Mouse (Mus musculus) kidney, postnatal 0 days (tissue): ENCODE measurements around the gene Tmed4. TPM values are rescaled to one million over a fixed set of nuclear protein-coding genes. Genes with fewer than 3 reads are reported as not detected.

Experiments used
- ATAC-seq: fragments of 200-750 bp; cut with Nextera tagmentation; replicated peaks from 2 replicates; pipeline ENCODE4 v1.8.0; 2017; ENCODE audit warnings: low read depth, moderate number of reproducible peaks, moderate TSS enrichment, moderate library complexity; ENCODE audit not compliant: low FRiP score
- DNase-seq: peaks from one replicate; pipeline ENCODE4 v3.0.0-alpha.2; 2016; ENCODE audit warnings: low spot score
- H3K27ac ChIP-seq: fragments of 300-500 bp; sonication (generic); 2 replicates; pipeline ENCODE4 v1.5.1; 2014; ENCODE audit warnings: mild to moderate bottlenecking
- H3K27me3 ChIP-seq: fragments of 300-500 bp; sonication (generic); 2 replicates; pipeline ENCODE4 v1.6.1; 2014; ENCODE audit warnings: low read length, mixed read lengths; ENCODE audit not compliant: insufficient read depth
- H3K36me3 ChIP-seq: fragments of 300-500 bp; sonication (generic); 2 replicates; pipeline ENCODE4 v1.6.1; 2014; ENCODE audit warnings: low read length, mixed read lengths; ENCODE audit not compliant: insufficient read depth
- H3K4me1 ChIP-seq: fragments of 300-500 bp; sonication (generic); replicated peaks from 2 replicates; pipeline ENCODE4 v1.6.1; 2014; ENCODE audit warnings: antibody characterized with exemption, low read length, mixed read lengths; ENCODE audit not compliant: insufficient read depth
- H3K4me2 ChIP-seq: fragments of 300-500 bp; sonication (generic); 2 replicates; pipeline ENCODE4 v1.6.1; 2014; ENCODE audit warnings: mild to moderate bottlenecking, low read length, moderate library complexity, mixed read lengths
- H3K4me3 ChIP-seq: fragments of 300-500 bp; sonication (generic); replicated peaks from 2 replicates; pipeline ENCODE4 v1.5.1; 2014; ENCODE audit warnings: low read depth, low read length
- H3K9ac ChIP-seq: fragments of 300-500 bp; sonication (generic); 2 replicates; pipeline ENCODE4 v1.6.1; 2014; ENCODE audit warnings: low read depth, low read length
- H3K9me3 ChIP-seq: fragments of 300-500 bp; sonication (generic); replicated peaks from 2 replicates; pipeline ENCODE4 v1.6.1; 2016; ENCODE audit warnings: low read length, inconsistent platforms, mixed read lengths
- CTCF ChIP-seq: IDR thresholded peaks from 2 replicates; pipeline ENCODE4 v1.5.1; 2016; ENCODE audit warnings: antibody characterized with exemption, low read depth, mild to moderate bottlenecking, moderate library complexity
- WGBS: fragments of 180-500 bp; shearing (Covaris S2); extraction: QIAGEN DNeasy Blood & Tissue Kit; methylation state at CpG from one replicate; pipeline ENCODE4 v1.1.7; 2014; 5-methylcytosine and 5-hydroxymethylcytosine counted together
- polyA plus RNA-seq: library from polyadenylated mRNA; unstranded; fragments of >200 nt; fragmentation: Nextera tagmentation; extraction: Ambion mirVana; gene quantifications from 2 replicates; pipeline ENCODE4 v1.2.1, GENCODE M21; 2015

The Tmed4 gene
- polyA plus RNA-seq, 1 experiment from 2014 or later: 163 TPM

- 56% methylated on average over 15 of the region's 19 CpGs for WGBS
- Histone ChIP-seq H3K36me3 (no peaks in the 10 kb centered on the region), H3K27ac (no peak overlapping the region), H3K9me3 (no peaks in the 10 kb centered on the region), H3K4me2 (no peak overlapping the region), H3K4me1 (no peaks in the 10 kb centered on the region), H3K4me3 (no peak overlapping the region), H3K9ac (no peak overlapping the region), H3K27me3 (no peaks in the 10 kb centered on the region)
- no peak for TF ChIP-seq CTCF
- DNase-seq (no peak), ATAC-seq (no peak)
Measured at GRCm38 (mm10) chr11:6244707-6245106, 30.0 kb downstream of the Tmed4 start.

- TF ChIP-seq CTCF: no peak
- no peaks in the 10 kb centered on the region for H3K27me3 ChIP-seq
- no peaks in the 10 kb centered on the region for H3K36me3 ChIP-seq
- no peak overlapping the region for H3K4me2 ChIP-seq
- no peak for ATAC-seq
- no peak overlapping the region for H3K4me3 ChIP-seq
- H3K27ac ChIP-seq: no peak overlapping the region
- no peak overlapping the region for H3K9ac ChIP-seq
- H3K9me3 ChIP-seq: peaks cover 1% of the 10 kb centered on the region; the same call in 1 of the 2 replicates
- H3K4me1 ChIP-seq: no peaks in the 10 kb centered on the region
- 76% methylated on average over 4 of the region's 4 CpGs for WGBS
- DNase-seq: no peak
Measured at GRCm38 (mm10) chr11:6233025-6233424, 41.6 kb downstream of the Tmed4 start.

- ATAC-seq (no peak), DNase-seq (no peak)
- Histone ChIP-seq H3K36me3 (no peaks in the 10 kb centered on the region), H3K4me3 (no peak within 1 kb of the TSS), H3K4me1 (no peaks in the 10 kb centered on the region), H3K27me3 (no peaks in the 10 kb centered on the region), H3K27ac (no peak within 1 kb of the TSS), H3K9ac (no peak within 1 kb of the TSS), H3K9me3 (no peaks in the 10 kb centered on the region), H3K4me2 (no peak within 1 kb of the TSS)
- WGBS: 69% methylated on average over 7 of the region's 7 CpGs
- no peak for TF ChIP-seq CTCF
Measured at GRCm38 (mm10) chr11:6230012-6230411, 44.7 kb downstream of the Tmed4 start, which contains the start of gene Npc1l1. Npc1l1 (minus strand) TSS chr11:6230143.

- Histone ChIP-seq H3K36me3 (no peaks in the 10 kb centered on the region), H3K9me3 (no peaks in the 10 kb centered on the region), H3K4me2 (no peak overlapping the region), H3K27me3 (no peaks in the 10 kb centered on the region), H3K9ac (no peak overlapping the region), H3K27ac (no peak overlapping the region), H3K4me1 (no peaks in the 10 kb centered on the region), H3K4me3 (no peak overlapping the region)
- WGBS: 68% methylated on average over 14 of the region's 14 CpGs
- DNase-seq (no peak), ATAC-seq (no peak; the same call in 1 of the 2 replicates)
- no peak for TF ChIP-seq CTCF
Measured at GRCm38 (mm10) chr11:6224541-6225229, 50.0 kb downstream of the Tmed4 start.

GRCm38 (mm10) chr11:6222187-6222586, 52.5 kb downstream of the Tmed4 start:
- no peaks in the 10 kb centered on the region for H3K36me3 ChIP-seq
- H3K27me3 ChIP-seq: no peaks in the 10 kb centered on the region
- TF ChIP-seq CTCF: no peak
- ATAC-seq (no peak), DNase-seq (no peak)
- WGBS: 89% methylated on average over 10 of the region's 10 CpGs
- no peak overlapping the region for H3K4me3 ChIP-seq
- H3K9ac ChIP-seq: no peak overlapping the region
- no peak overlapping the region for H3K27ac ChIP-seq
- H3K9me3 ChIP-seq: no peaks in the 10 kb centered on the region
- H3K4me2 ChIP-seq: no peak overlapping the region
- no peaks in the 10 kb centered on the region for H3K4me1 ChIP-seq

Other genes with a start within 250 kb of the Tmed4 start
- gene Camk2b, start 208.5 kb downstream of the Tmed4 start, polyA plus RNA-seq: 3.3 and 3.5 TPM in 2 replicates
- gene A730071L15Rik, start 74.8 kb downstream of the Tmed4 start, polyA plus RNA-seq: 0.53 and 0.84 TPM in 2 replicates
- gene Nudcd3, start 74.5 kb downstream of the Tmed4 start, polyA plus RNA-seq: 28.1 and 29.1 TPM in 2 replicates
- 0.10 and 0.11 TPM in 2 replicates for gene Npc1l1, start 44.7 kb downstream of the Tmed4 start, polyA plus RNA-seq
- 73.2 and 75.3 TPM in 2 replicates for gene Ddx56, start 7.1 kb downstream of the Tmed4 start, polyA plus RNA-seq
- 125 and 138 TPM in 2 replicates for gene Ogdh, start 16.8 kb upstream of the Tmed4 start, polyA plus RNA-seq
- 9.9 TPM in 2 replicates for gene Zmiz2, start 114.2 kb upstream of the Tmed4 start, polyA plus RNA-seq
- gene Ppia, start 140.6 kb upstream of the Tmed4 start, polyA plus RNA-seq: 5,621 and 5,791 TPM in 2 replicates
- 441 and 458 TPM in 2 replicates for gene H2afv, start 169.6 kb upstream of the Tmed4 start, polyA plus RNA-seq
- 24.5 and 26.4 TPM in 2 replicates for gene Purb, start 201.0 kb upstream of the Tmed4 start, polyA plus RNA-seq
- 0.42 and 0.83 TPM in 2 replicates for gene Myo1g, start 246.1 kb upstream of the Tmed4 start, polyA plus RNA-seq